Mouse (Mus musculus) central nervous system, embryonic 14 days (tissue): ENCODE measurements around the gene Rho. TPM values are rescaled to one million over a fixed set of nuclear protein-coding genes. Genes with fewer than 3 reads are reported as not detected.

Source experiments
- polyA plus RNA-seq: library from polyadenylated mRNA; depleted of rRNA; stranded (reverse); fragments of >200 nt; gene quantifications from 2 replicates; pipeline ENCODE4 v1.2.3, GENCODE M21; 2012; rRNA removed

Rho gene
- 1.0 and 1.4 TPM in 2 replicates for polyA plus RNA-seq

GRCm38 (mm10) chr6:115931639-115932038 lies at the start of gene Rho:
TSS of gene Rho (plus strand) at chr6:115931748.

GRCm38 (mm10) chr6:115944638-115945037 lies 13.1 kb downstream of the Rho start, which contains the start of gene H1foo:
TSS of gene H1foo (plus strand) at chr6:115944938.

Other genes with a start within 250 kb of the Rho start
- 1.2 and 1.5 TPM in 2 replicates for gene Tmem40, start 169.3 kb upstream of the Rho start, polyA plus RNA-seq
- 30.7 and 32.0 TPM in 2 replicates for gene Cand2, start 157.2 kb upstream of the Rho start, polyA plus RNA-seq
- 1,587 and 1,726 TPM in 2 replicates for gene Rpl32, start 123.0 kb upstream of the Rho start, polyA plus RNA-seq
- gene Efcab12, start 93.3 kb upstream of the Rho start, polyA plus RNA-seq = 4.1 and 4.2 TPM in 2 replicates
- gene Mbd4, start 78.4 kb upstream of the Rho start, polyA plus RNA-seq = 14.2 and 14.7 TPM in 2 replicates
- gene Ift122, start 78.3 kb upstream of the Rho start, polyA plus RNA-seq = 24.4 and 24.5 TPM in 2 replicates
- not detected in 2 replicates for gene H1foo, start 13.2 kb downstream of the Rho start, polyA plus RNA-seq
- 39.9 and 42.4 TPM in 2 replicates for gene Plxnd1, start 63.3 kb downstream of the Rho start, polyA plus RNA-seq